Mouse (Mus musculus) kidney, adult 2 months (tissue): Measurements from ENCODE around the gene Lrrc4c. TPM values are rescaled to one million over a fixed set of nuclear protein-coding genes. Genes with fewer than 3 reads are reported as not detected.

ENCODE experiments used
- DNase-seq: peaks from one replicate; pipeline ENCODE4 v3.0.0; 2021
- H3K27ac ChIP-seq: fragments of 200-500 bp; 2 replicates; pipeline ENCODE4 v1.5.1; 2012; ENCODE audit warnings: low read depth, low read length, control low read depth, inconsistent platforms; ENCODE audit not compliant: insufficient read depth
- H3K27me3 ChIP-seq: fragments of 200-500 bp; replicated peaks from 2 replicates; pipeline ENCODE4 v1.6.1; 2012; ENCODE audit warnings: mild to moderate bottlenecking, moderate library complexity, low read length, inconsistent platforms; ENCODE audit not compliant: control insufficient read depth, insufficient read depth
- H3K36me3 ChIP-seq: fragments of 200-500 bp; 2 replicates; pipeline ENCODE4 v1.6.1; 2012; ENCODE audit warnings: mild to moderate bottlenecking, moderate library complexity, low read length, inconsistent platforms; ENCODE audit not compliant: control insufficient read depth, insufficient read depth
- H3K4me1 ChIP-seq: fragments of 200-500 bp; 2 replicates; pipeline ENCODE4 v1.6.1; 2011; ENCODE audit warnings: low read length; ENCODE audit not compliant: control insufficient read depth, insufficient read depth
- H3K4me3 ChIP-seq: fragments of 200-500 bp; 2 replicates; pipeline ENCODE4 v1.5.1; 2011; ENCODE audit warnings: mild to moderate bottlenecking, low read depth, low read length, control low read depth; ENCODE audit not compliant: insufficient read depth
- CTCF ChIP-seq: fragments of 200-500 bp; conservative IDR thresholded peaks from 2 replicates; pipeline ENCODE4 v1.5.1; 2011; ENCODE audit warnings: low read depth, mild to moderate bottlenecking, control low read depth, low read length, moderate library complexity, mixed read lengths; ENCODE audit not compliant: insufficient read depth, insufficient read length
- POLR2A ChIP-seq: fragments of 200-500 bp; IDR thresholded peaks from one replicate; pipeline ENCODE4 v1.6.1; 2011; ENCODE audit warnings: low read depth, low read length, control low read depth
- WGBS: fragments of 180-500 bp; shearing (Covaris S2); methylation state at CpG from one replicate; pipeline ENCODE4 v1.1.7; 2018; 5-methylcytosine and 5-hydroxymethylcytosine counted together
- polyA plus RNA-seq: library from polyadenylated mRNA; depleted of rRNA; stranded (reverse); fragments of >200 nt; gene quantifications from 2 replicates; pipeline ENCODE4 v1.2.3, GENCODE M21; 2012; rRNA removed

The Lrrc4c gene
- 0.10 and 0.23 TPM in 2 replicates for polyA plus RNA-seq

DNA sequence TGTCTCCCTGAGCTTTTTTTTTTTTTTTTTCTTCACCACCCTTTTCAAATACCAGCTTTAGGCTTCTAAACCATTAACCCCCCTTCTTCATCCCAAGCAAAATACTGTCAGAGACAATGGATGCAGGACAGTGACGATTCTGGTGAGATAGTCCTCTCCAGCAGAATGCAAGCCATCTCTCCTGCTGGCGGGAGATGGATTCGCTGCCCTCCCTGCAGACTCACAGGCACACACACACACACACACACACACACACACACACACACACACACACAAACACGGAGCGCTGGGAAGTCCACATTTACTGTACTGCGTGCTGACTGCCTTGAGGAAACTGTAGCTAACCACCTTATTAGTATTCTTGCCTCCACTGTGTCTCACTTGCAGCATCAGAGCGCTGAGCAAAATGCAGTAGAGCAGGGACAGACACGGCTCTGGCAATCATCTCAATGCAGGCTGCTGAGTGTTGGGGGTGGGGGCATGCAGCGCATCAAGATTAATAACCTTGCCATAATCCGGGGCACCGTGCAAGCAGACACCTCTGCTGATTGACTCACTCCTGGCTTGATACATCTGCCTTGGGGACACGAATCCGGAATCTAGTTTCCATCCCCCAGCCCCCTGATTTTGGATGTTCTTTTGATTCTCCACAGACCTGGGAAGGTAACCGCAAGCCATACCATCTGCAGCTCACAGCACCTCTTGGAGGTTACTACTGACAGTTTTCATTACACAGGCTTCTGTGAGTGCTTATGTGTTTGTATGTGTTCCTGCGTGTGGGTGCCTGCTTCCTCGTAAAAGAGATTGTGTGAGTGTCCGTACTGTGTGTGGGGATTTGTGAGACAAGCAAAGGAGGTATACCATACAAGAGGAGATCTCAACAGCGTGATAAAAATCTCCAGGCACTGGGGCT, at the start of gene Lrrc4c:
Lrrc4c (plus strand) TSS at position 783 of the 913 bp plus-strand sequence.
- H3K27ac ChIP-seq: no peak within 1 kb of the TSS
- H3K36me3 ChIP-seq: no peaks in the 10 kb centered on the region
- no peak for DNase-seq
- H3K27me3 ChIP-seq: no peaks in the 10 kb centered on the region; the same call in 1 of the 2 replicates
- H3K4me1 ChIP-seq: no peaks in the 10 kb centered on the region
- TF ChIP-seq POLR2A (no peak), CTCF (no peak)
- no peak within 1 kb of the TSS for H3K4me3 ChIP-seq
- 5% methylated on average over 18 of the region's 18 CpGs for WGBS

DNA sequence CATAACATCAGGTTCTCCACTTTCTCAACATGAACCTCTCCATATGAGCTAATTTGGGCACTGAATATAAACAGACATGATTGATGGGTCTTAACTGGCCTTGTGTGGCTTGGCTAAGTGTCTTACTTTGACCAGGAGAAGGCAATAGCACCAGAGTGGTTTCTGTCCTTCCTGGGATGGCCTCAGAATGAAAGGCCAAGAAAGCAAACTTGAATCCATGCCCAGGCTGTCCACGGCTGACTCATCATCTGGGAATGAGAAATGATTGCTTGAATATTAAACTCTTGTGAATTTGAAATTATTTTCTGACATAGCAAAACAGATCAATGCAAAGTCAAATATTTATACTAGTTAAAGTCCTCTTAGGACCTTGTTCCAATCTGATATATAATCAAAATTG, 42.9 kb upstream of the Lrrc4c start:
- DNase-seq: no peak
- Histone ChIP-seq H3K27me3 (no peaks in the 10 kb centered on the region), H3K4me1 (no peaks in the 10 kb centered on the region), H3K36me3 (no peaks in the 10 kb centered on the region), H3K4me3 (no peak overlapping the region), H3K27ac (no peak overlapping the region)
- no peak for TF ChIP-seq POLR2A
- TF ChIP-seq CTCF: no peak
- 73% methylated on average over 1 of the region's 1 CpGs for WGBS

GRCm38 (mm10) chr2:96282926-96283325, 35.0 kb upstream of the Lrrc4c start:
- Histone ChIP-seq H3K4me3 (no peak overlapping the region), H3K4me1 (no peaks in the 10 kb centered on the region), H3K27me3 (no peaks in the 10 kb centered on the region), H3K36me3 (no peaks in the 10 kb centered on the region), H3K27ac (no peak overlapping the region)
- 78% methylated on average over 5 of the region's 5 CpGs for WGBS
- DNase-seq: no peak
- TF ChIP-seq POLR2A (no peak), CTCF (no peak)

DNA sequence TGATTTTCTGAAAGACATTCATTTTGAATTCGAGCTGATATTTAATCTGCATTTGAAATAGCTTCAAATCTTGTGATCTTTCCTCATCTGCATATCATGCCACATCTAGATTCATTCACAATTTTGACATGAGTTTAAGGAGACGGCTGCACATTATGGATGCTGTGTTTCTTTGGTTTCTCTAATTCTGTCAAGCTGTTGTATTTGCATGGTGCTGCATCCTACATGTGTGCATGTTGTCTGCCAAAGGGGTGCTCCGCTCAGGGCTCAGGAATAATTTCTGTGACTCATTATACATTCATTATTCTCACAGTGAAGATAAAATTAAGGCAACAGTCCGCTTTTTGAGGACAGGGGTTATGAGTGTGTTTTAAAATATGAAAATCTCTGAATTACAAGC, 30.5 kb upstream of the Lrrc4c start:
- no peaks in the 10 kb centered on the region for H3K4me1 ChIP-seq
- TF ChIP-seq POLR2A (no peak), CTCF (no peak)
- no peak overlapping the region for H3K27ac ChIP-seq
- H3K27me3 ChIP-seq: no peaks in the 10 kb centered on the region; the same call in 1 of the 2 replicates
- H3K36me3 ChIP-seq: no peaks in the 10 kb centered on the region
- no peak overlapping the region for H3K4me3 ChIP-seq
- WGBS: 73% methylated on average over 4 of the region's 4 CpGs
- DNase-seq: no peak

DNA sequence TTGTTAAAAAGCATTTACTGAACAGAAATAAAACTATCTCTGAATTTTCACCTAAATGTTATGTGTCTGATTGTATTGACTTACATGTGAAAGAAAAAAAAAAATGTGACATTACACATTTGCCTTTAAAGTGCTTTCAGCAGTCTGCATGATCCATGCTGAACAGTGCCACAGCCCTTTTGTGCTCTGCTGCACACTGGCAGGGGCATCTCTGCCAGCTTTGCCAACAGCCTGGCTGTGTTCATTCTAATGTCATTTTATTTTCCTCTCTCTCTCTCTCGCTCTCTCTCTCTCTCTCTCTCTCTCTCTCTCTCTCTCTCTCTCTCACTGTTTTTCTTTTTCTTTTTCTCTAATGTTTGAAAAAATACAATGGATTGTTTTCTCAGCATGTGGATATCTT, 27.4 kb upstream of the Lrrc4c start:
- WGBS: 67% methylated on average over 1 of the region's 1 CpGs
- DNase-seq: no peak
- Histone ChIP-seq H3K27me3 (no peaks in the 10 kb centered on the region; the same call in 1 of the 2 replicates), H3K36me3 (no peaks in the 10 kb centered on the region), H3K4me1 (no peaks in the 10 kb centered on the region), H3K4me3 (no peak overlapping the region), H3K27ac (no peak overlapping the region)
- TF ChIP-seq POLR2A: no peak
- TF ChIP-seq CTCF: no peak

DNA sequence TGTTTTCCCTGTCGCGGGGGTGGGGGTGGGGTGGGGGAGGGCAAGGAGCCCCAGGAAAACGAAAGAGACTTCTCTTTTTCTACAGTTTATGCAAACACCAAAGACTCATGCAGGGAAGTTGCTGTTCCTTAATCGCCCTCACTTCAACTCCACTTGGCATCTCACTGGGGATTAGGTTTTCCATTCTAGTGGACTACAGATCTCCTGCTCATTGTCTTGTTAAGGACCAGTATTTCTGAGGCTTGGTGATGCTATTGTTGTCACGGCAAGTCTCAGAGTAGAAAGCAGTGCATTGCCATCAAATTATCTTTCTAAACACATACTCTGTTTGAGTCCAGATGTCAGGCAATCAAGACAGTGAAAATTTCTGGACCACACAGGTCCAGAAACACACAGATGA, 2.9 kb upstream of the Lrrc4c start:
- TF ChIP-seq POLR2A: no peak
- no peak for TF ChIP-seq CTCF
- no peak for DNase-seq
- WGBS: 24% methylated on average over 5 of the region's 5 CpGs
- Histone ChIP-seq H3K4me3 (no peak overlapping the region), H3K27ac (no peak overlapping the region), H3K36me3 (no peaks in the 10 kb centered on the region), H3K27me3 (no peaks in the 10 kb centered on the region; the same call in 1 of the 2 replicates), H3K4me1 (no peaks in the 10 kb centered on the region)

GRCm38 (mm10) chr2:96316531-96316930, 1.4 kb upstream of the Lrrc4c start:
- 29% methylated on average over 1 of the region's 1 CpGs for WGBS

More at GRCm38 (mm10) chr2:96316531-96316930, 1.4 kb upstream of the Lrrc4c start:
- Histone ChIP-seq H3K4me3 (no peak overlapping the region), H3K27me3 (no peaks in the 10 kb centered on the region; the same call in 1 of the 2 replicates), H3K4me1 (no peaks in the 10 kb centered on the region), H3K27ac (no peak overlapping the region), H3K36me3 (no peaks in the 10 kb centered on the region)
- TF ChIP-seq CTCF (no peak), POLR2A (no peak)
- no peak for DNase-seq
